Mouse (Mus musculus) fat pad, adult 2 months (tissue): ENCODE data around the gene Spata31.

Experiments used
- DNase-seq: peaks from one replicate; pipeline ENCODE4 v3.0.0-alpha.2; 2011; ENCODE audit warnings: low read depth, low spot score; ENCODE audit errors: extremely low read depth

Spata31 gene

DNA sequence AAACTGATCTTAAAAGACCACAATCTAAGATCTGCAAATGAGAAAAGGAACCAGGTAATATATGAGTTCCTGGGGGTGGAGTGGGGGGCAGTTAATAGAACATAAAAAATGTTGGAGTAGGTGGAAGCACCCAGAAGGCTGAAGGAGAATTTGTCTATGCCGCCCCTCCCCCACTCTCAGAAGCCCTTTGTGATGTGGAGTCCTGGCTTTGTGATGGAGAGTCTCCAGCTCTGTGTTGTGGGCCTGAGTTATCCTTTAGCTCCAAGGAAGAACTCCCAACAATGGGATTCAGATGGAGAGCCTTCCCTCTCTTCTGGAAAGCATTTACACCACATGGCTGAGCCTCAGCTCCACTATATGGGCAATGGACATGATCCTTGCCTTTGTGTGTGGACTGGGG is at the start of gene Spata31:
Spata31 (plus strand) TSS at position 216 of the 400 bp plus-strand sequence.
- DNase-seq, result no peak

DNA sequence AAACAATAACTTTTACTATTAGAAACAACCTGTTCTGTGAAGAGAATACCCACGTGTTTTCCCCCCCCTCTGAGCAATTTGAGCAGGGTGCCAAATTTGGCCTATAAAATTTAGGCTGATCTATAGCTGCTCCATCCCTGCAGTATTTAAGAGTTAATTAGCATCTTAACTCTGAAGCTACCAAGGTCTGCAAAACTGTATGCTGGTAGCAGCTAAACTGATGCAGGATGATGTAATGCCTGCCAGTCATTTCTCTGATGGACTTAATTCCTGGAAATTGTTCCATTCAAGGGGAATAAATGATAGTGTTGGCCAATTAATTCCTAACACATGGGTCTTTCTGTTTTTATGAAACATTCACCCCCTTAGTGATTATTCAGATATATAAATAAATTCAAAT is 14.1 kb upstream of the Spata31 start:
- no peak for DNase-seq

DNA sequence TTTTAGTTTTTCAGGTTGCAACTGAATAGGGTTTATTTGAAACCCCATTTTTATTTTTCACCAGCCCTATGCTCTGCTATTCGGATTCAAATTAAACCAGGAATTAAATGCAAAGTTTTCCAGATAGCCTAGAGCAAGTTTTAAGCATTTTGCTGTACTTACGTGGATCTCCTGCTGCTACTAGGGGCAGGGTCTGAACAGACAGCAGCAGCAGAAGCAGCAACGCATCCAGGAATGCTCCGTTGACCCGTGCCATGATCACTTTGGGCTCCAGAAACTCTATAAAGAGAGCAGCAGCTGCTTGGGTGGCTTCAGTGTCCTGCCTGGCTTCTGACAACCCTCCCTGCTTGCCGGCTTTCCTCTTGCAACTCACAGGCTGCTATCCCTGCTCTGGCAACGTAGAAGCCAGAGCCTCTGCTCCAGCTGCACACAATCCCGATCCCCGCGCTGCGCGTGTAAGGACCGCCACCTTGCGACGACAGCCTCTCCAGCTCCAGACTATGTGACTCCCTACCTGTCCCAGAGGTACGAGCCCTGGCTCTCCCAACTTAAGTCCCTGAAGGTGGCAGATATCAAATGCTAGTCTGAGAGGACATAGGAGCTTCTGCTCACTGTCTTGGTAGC is 13.5 kb upstream of the Spata31 start, which contains the start of gene Cntnap3:
Cntnap3 (minus strand) TSS at position 371 of the 624 bp plus-strand sequence.
- DNase-seq, result no peak
